Mouse (Mus musculus) gastrocnemius, adult 18-20 months (tissue): ENCODE measurements around the gene Cd300ld3. TPM values are rescaled to one million over a fixed set of nuclear protein-coding genes. Genes with fewer than 3 reads are reported as not detected.

Experiments
- DNase-seq: peaks from one replicate; pipeline ENCODE4 v3.0.0; 2021; ENCODE audit warnings: low spot score
- long read RNA-seq, 2 experiments: library from polyadenylated mRNA; stranded (forward); transcript quantifications; one replicate each; pipeline ENCODE4 v2.0.0; 2021
- total RNA-seq, 2 experiments: library from RNA; stranded (reverse); gene quantifications; 2 replicates each; pipeline ENCODE4 v1.2.3; 2021

Gene Cd300ld3
- 1 to 10 TPM; 1.8 to 2.0 TPM for total RNA-seq
- long read RNA-seq, experiment 1, result 0 reads
- long read RNA-seq, experiment 2, result 0 reads

- DNase-seq, result no peak
These were observed at the start of gene Cd300ld3 for GRCm38 (mm10) chr11:115048259-115048658. TSS of gene Cd300ld3 (minus strand) at chr11:115048409.

GRCm38 (mm10) chr11:115092140-115092539, 43.9 kb upstream of the Cd300ld3 start:
- no peak for DNase-seq

- no peak for DNase-seq
These were observed 43.2 kb upstream of the Cd300ld3 start, which contains the start of gene Rab37 for GRCm38 (mm10) chr11:115091362-115091901. TSS of gene Rab37 (plus strand) at chr11:115091431.

- no peak for DNase-seq
These were observed 41.6 kb upstream of the Cd300ld3 start for GRCm38 (mm10) chr11:115089853-115090252.

- no peak for DNase-seq
These were observed 38.0 kb upstream of the Cd300ld3 start for GRCm38 (mm10) chr11:115086213-115086612.

- no peak for DNase-seq
These were observed 36.9 kb upstream of the Cd300ld3 start for GRCm38 (mm10) chr11:115085064-115085463.

GRCm38 (mm10) chr11:115084595-115084994, 36.4 kb upstream of the Cd300ld3 start:
- no peak for DNase-seq

- DNase-seq, result peak; percentile 66
These were observed 35.3 kb upstream of the Cd300ld3 start for GRCm38 (mm10) chr11:115083376-115084139.

GRCm38 (mm10) chr11:115082196-115082595, 34.0 kb upstream of the Cd300ld3 start:
- no peak for DNase-seq

GRCm38 (mm10) chr11:115081373-115081772, 33.2 kb upstream of the Cd300ld3 start:
- no peak for DNase-seq

GRCm38 (mm10) chr11:115080886-115081285, 32.7 kb upstream of the Cd300ld3 start:
- DNase-seq, result peak; percentile 40

GRCm38 (mm10) chr11:115078680-115079079, 30.5 kb upstream of the Cd300ld3 start:
- DNase-seq, result no peak

GRCm38 (mm10) chr11:115077436-115077835, 29.2 kb upstream of the Cd300ld3 start:
- no peak for DNase-seq

GRCm38 (mm10) chr11:115075859-115076258, 27.6 kb upstream of the Cd300ld3 start:
- DNase-seq, result no peak

GRCm38 (mm10) chr11:115075407-115075806, 27.2 kb upstream of the Cd300ld3 start:
- no peak for DNase-seq

GRCm38 (mm10) chr11:115073002-115073401, 24.8 kb upstream of the Cd300ld3 start:
- DNase-seq, result no peak

GRCm38 (mm10) chr11:115071631-115072294, 23.6 kb upstream of the Cd300ld3 start:
- DNase-seq, result peak; percentile 43

- DNase-seq, result no peak
These were observed 22.9 kb upstream of the Cd300ld3 start for GRCm38 (mm10) chr11:115071015-115071551.

- DNase-seq, result no peak
These were observed 18.6 kb upstream of the Cd300ld3 start for GRCm38 (mm10) chr11:115066768-115067167.

- no peak for DNase-seq
These were observed 13.9 kb upstream of the Cd300ld3 start, which contains the start of gene Cd300e for GRCm38 (mm10) chr11:115062077-115062476. TSS of gene Cd300e (minus strand) at chr11:115062177.

GRCm38 (mm10) chr11:115059797-115060196, 11.6 kb upstream of the Cd300ld3 start:
- no peak for DNase-seq

- no peak for DNase-seq
These were observed 10.5 kb upstream of the Cd300ld3 start for GRCm38 (mm10) chr11:115058701-115059100.
